Mouse (Mus musculus) gastrocnemius, postnatal 25 days (tissue): ENCODE results near the gene Tial1. TPM values are rescaled to one million over a fixed set of nuclear protein-coding genes. Genes with fewer than 3 reads are reported as not detected.
A peak's percentile ranks its signal among the peaks of the same experiment; 100 is the strongest.

Experiments
- DNase-seq: peaks from one replicate; pipeline ENCODE4 v3.0.0; 2022
- microRNA-seq, 2 experiments: library from miRNA; unstranded; fragments of <30 nt; microRNA quantifications; one replicate each; pipeline ENCODE4 v1.2.0; 2021; ENCODE audit warnings: borderline replicate concordance in 2 of 2
- total RNA-seq, 2 experiments: library from RNA; stranded (reverse); gene quantifications; 1 replicate in 1 of 2; 2 replicates in 1 of 2; pipeline ENCODE4 v1.2.3; 2021

Tial1 gene
- total RNA-seq, 2 experiments from 2014 or later, result 36.3 to 40.6 TPM

- DNase-seq, result no peak
Observed at GRCm38 (mm10) chr7:128417226-128417929, 44.1 kb downstream of the Tial1 start.

DNA sequence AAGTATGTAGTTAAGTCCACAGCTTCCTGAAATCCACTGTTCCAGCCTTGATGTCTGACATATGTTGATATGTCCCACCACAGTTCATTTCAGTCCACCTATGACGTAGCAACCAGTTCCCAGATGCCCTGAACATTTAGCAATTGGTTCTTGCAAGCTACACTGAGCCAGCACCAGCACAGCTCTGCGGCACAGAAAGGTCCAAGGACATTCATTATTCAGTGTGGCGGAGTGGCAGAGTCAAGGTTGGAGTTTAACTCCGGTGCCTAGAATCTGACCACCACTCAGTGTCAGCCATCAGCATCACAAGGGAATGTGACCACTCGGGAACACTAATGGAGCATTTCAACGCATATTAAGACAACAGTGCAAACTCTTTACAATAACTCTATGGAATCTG, 44.9 kb downstream of the Tial1 start:
- no peak for DNase-seq

DNA sequence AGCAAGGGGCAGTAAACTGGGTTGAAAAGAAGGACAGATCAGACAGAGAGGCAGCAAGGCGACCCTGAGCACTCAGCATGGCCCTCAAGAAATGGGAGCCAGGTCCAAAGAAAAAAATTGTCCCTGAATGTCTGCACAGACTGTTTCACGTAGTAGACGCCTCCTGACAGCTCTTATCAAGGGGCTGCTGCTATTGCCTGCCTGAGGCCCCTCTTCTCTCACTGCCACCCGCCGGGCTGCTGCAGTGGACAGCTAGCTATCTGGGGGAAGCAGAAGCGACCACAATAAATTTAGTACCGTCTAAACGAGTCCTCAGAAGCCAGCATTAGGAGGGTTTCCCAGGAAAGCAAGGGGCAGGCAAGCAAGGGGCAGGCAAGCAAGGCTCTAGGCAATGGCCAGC, 47.1 kb downstream of the Tial1 start:
- no peak for DNase-seq

- DNase-seq, result no peak
Observed at GRCm38 (mm10) chr7:128412071-128412833, 49.3 kb downstream of the Tial1 start.

DNA sequence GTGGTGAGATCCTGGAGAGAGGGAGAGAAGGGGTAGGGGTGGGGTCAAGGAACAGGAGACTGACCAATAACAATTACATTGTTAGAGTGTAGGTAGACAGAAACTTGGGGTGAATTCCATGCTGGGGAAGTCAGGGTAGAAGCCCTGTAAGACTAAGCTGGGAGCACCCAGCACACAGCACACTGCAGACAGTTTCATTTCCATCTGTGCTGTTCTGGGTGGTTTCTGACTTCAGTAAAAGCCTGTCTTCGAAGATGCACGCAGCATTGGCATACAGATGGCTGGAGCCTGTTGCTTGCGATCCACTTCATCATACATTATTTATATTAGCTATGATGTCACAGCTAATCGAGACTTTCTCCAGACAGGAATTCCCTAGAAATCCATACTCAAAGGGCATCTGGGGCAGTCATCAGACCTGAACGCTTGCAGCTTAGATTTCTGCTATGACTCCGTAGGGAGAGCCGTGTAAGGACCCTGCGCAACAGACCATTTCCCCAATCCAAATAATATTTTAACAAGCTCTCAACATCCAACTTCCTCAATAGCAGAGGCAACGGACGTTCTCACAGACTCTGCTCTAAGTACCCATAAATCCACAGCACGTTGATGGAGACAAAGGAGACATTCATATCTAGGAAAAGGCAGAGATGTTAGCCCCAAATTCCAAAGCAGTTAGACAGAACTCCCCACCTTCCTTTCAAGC, 50.7 kb downstream of the Tial1 start:
- no peak for DNase-seq

- DNase-seq, result no peak
Observed at GRCm38 (mm10) chr7:128408265-128408664, 53.3 kb downstream of the Tial1 start.

GRCm38 (mm10) chr7:128403988-128404387, 57.5 kb downstream of the Tial1 start:
- no peak for DNase-seq

DNA sequence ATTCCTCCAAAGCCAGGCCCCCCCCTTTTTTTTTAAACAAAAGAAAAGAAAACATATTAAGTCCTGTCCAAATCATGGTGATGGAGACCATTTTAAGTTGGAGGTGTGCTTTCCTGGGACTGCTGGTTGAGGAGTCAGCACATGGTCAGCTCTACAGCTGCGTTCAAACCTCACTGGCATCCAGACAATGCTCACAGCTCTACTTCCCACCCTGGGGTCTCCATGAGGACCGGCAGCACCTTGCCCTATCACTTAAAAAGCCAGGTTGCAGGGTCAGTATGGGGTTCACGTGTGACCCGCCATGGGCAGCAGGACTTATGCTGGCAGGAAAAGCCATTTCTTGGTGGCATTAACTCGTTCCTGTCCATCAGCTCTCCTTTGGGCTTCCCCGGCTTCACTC, 57.9 kb downstream of the Tial1 start:
- no peak for DNase-seq

DNA sequence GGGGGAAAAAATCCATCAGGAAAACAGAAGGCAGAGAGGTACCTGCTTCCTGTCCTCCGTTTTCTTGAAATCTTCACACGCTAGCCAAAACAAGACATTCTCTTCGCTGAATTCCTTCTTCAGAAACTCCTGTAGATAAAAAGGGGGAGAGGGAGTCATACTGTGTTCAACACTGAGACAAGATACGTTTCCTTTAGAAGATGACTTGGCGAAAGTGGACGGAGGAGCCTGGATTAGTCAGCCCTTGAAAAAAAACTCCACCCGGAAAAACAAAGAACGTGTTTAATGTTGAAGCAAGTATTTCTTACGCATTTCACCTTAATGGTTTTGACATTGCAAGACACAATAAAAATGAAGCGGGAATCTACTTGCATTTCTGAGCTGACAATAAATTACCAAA, 58.4 kb downstream of the Tial1 start:
- DNase-seq, result no peak

DNA sequence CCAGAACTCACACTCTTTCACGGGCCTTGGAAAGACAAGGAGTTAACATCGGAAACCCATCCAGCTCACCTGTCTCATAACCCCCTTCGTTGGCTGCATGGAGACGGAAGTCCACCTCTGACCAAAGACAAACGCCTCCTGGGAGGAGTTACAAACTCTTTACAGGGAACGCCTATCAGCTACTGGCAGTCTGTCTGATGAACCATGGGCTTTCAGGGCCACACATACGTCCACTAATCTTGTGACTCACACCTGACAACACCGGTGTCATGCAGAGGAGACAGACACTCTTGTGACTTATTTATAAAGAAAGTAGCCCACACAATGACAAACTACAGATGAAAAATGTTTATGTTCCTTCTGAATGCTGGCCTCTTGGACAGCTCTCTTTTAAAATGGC, 58.9 kb downstream of the Tial1 start:
- DNase-seq, result no peak

- no peak for DNase-seq
Observed at GRCm38 (mm10) chr7:128398664-128399063, 62.9 kb downstream of the Tial1 start.

GRCm38 (mm10) chr7:128397066-128397465, 64.5 kb downstream of the Tial1 start:
- DNase-seq, result no peak

- DNase-seq, result no peak
Observed at GRCm38 (mm10) chr7:128393756-128394155, 67.8 kb downstream of the Tial1 start.

GRCm38 (mm10) chr7:128392972-128393314, 68.6 kb downstream of the Tial1 start:
- no peak for DNase-seq

DNA sequence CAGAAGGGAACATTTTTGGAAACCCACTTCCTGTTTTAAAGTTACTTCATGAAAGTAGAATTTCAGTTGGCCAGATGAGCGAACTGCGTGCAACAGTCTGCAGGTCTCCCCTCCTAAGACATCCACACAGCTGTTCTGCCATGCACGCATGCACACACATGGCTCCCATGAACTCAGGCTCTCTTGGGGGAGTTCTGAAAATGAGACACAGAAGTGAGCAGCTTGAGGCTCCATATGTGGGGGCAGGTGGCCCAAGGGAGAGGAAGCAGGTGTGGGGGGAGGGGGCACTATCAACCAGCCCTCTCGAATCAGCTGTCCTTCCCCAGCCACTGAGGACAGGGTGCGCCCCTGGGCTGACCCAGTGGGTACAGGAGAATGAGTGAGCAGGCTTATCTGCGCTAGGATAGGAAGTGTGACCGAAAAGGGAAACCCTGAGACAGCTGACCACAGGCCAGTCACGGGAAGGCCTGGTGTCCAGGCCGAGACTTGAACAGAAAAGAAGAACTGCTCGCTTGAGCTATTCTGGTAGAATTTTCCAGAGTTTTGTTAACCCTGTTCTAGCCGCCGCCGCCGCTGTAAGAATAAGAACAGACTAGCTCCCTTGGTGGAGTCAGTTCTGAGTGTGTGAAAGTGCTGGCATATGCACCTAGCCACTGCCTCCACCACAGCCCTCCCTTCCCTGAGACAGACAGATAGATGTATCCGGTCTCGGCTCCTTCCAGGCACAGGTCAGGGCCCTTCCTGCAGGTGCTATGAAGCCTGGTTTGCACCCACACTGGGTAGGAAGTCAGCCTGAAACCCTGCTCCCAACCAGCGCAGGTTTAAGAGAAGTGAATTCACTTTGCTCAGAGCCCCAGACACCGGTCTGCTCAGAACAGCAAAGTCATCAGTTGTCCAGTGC, 69.2 kb downstream of the Tial1 start:
- DNase-seq, result peak; percentile 32

DNA sequence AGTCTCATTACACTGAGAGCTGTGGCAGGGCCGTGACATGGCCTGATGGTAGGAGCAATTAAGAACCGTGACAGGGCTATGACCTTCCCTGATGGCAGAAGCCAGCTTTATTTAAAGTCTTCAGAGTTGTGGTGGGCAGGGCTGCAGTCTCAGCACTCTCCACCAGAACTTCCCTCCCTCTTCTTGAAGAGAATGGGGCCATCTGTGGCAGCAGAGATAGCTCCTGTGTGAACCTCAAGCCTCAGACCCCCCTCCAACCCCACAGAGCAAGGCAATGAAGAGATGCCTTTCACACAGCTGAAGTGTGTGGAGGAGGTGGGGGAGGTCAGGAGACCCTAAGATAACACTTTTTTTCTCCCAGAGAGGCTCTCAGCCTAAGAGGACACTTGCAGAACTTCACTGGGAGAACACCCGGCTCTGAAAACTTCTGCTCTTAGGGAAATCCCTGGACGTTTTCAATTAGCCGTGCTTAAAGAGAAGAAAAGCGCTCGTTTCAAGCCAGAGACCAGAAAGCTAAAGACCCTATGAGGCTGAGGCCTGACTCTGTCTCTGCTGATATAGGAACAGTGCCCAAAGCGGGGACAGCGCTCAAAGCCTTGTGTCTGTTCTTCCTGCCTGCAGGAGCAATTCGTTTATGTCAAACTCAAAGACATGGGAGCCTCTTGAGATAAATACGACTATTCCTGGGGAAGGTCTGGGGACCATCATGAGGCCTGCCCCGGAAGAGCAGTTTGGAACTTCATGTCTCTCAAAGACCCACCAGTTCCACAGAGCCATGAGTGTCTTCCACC, 70.1 kb downstream of the Tial1 start:
- DNase-seq, result no peak

Small RNAs within 50 kb of the gene (microRNA-seq; reads per million reads assigned to microRNA genes)
- 0 reads per million in 2 experiments for gene Gm24365

Other genes with a start within 250 kb of the Tial1 start
- gene Armc5, start 224.4 kb downstream of the Tial1 start, total RNA-seq, result 1 to 10 TPM; 5.8 to 8.7 TPM
- 1 to 10 TPM; 1.7 to 2.0 TPM for gene 9130023H24Rik, start 223.7 kb downstream of the Tial1 start, total RNA-seq
- gene Tgfb1i1, start 214.9 kb downstream of the Tial1 start, total RNA-seq, result 10 to 100 TPM in 1 of 2 experiments, 1 to 10 TPM in 1; 9.0 to 10.2 TPM
- gene Slc5a2, start 196.1 kb downstream of the Tial1 start, total RNA-seq, result not detected
- 1 to 10 TPM; 3.4 to 3.7 TPM for gene BC017158, start 163.5 kb downstream of the Tial1 start, total RNA-seq
- gene Rgs10, start 43.0 kb downstream of the Tial1 start, total RNA-seq, result 1 to 10 TPM; 3.6 to 4.1 TPM
- 100 to 1,000 TPM; 122 to 129 TPM for gene Bag3, start 61.9 kb upstream of the Tial1 start, total RNA-seq
- gene Inpp5f, start 149.6 kb upstream of the Tial1 start, total RNA-seq, result 1 to 10 TPM; 2.3 to 4.1 TPM